Mouse (Mus musculus) myocyte (in vitro differentiated cells): Measurements from ENCODE around the gene Rad51b. TPM values are rescaled to one million over a fixed set of nuclear protein-coding genes. Genes with fewer than 3 reads are reported as not detected.

Source experiments
- H3K27me3 ChIP-seq: one replicate; pipeline ENCODE4 v1.6.1; 2011; ENCODE audit not compliant: control insufficient read depth, insufficient read depth, insufficient read length
- H3K36me3 ChIP-seq: one replicate; pipeline ENCODE4 v1.6.1; 2011; ENCODE audit not compliant: control insufficient read depth, insufficient read depth
- H3K4me2 ChIP-seq: one replicate; pipeline ENCODE4 v1.6.1; 2011; ENCODE audit warnings: low read depth, control low read depth
- H3K4me3 ChIP-seq: one replicate; pipeline ENCODE4 v1.5.1; 2011; ENCODE audit warnings: mild to moderate bottlenecking, control low read depth, moderate library complexity
- H3K79me2 ChIP-seq: one replicate; pipeline ENCODE4 v1.6.1; 2011; ENCODE audit not compliant: control insufficient read depth, insufficient read depth
- H3ac ChIP-seq: one replicate; pipeline ENCODE4 v1.6.1; 2011; ENCODE audit not compliant: control insufficient read depth, insufficient read length
- CEBPB ChIP-seq: IDR thresholded peaks from 2 replicates; pipeline ENCODE4 v1.6.1; 2011; ENCODE audit warnings: mild to moderate bottlenecking, moderate library complexity; ENCODE audit not compliant: poor library complexity, insufficient read depth, severe bottlenecking
- E2F4 ChIP-seq: IDR thresholded peaks from one replicate; pipeline ENCODE4 v1.6.1; 2011; ENCODE audit warnings: mild to moderate bottlenecking, control low read depth, moderate library complexity; ENCODE audit not compliant: insufficient read depth
- MAX ChIP-seq: IDR thresholded peaks from one replicate; pipeline ENCODE4 v1.6.1; 2011; ENCODE audit warnings: low read depth, mild to moderate bottlenecking, control low read depth
- MYOD1 ChIP-seq, 3 experiments: IDR thresholded peaks; one replicate each; pipeline ENCODE4 v1.6.1; 2011; ENCODE audit warnings: control low read depth in 2 of 3, low read depth in 2 of 3, mild to moderate bottlenecking in 2 of 3, moderate library complexity in 1 of 3; ENCODE audit not compliant: insufficient read length in 2 of 3, control insufficient read depth in 1 of 3
- MYOG ChIP-seq, 3 experiments: IDR thresholded peaks; one replicate each; pipeline ENCODE4 v1.6.1; 2011; ENCODE audit warnings: control low read depth in 2 of 3, low read depth in 2 of 3, mild to moderate bottlenecking in 2 of 3; ENCODE audit not compliant: insufficient read length in 2 of 3, control insufficient read depth in 1 of 3, insufficient read depth in 1 of 3
- POLR2A ChIP-seq: IDR thresholded peaks from one replicate; pipeline ENCODE4 v1.6.1; 2011; ENCODE audit warnings: low read depth, mild to moderate bottlenecking, control low read depth, moderate library complexity; ENCODE audit not compliant: insufficient read length
- POLR2AphosphoS2 ChIP-seq: IDR thresholded peaks from one replicate; pipeline ENCODE4 v1.6.1; 2011; ENCODE audit warnings: low read depth, control low read depth; ENCODE audit not compliant: insufficient read length
- REST ChIP-seq: IDR thresholded peaks from one replicate; pipeline ENCODE4 v1.6.1; 2011; ENCODE audit warnings: mild to moderate bottlenecking, control low read depth, moderate library complexity; ENCODE audit not compliant: insufficient read depth, insufficient read length
- SRF ChIP-seq: IDR thresholded peaks from one replicate; pipeline ENCODE4 v1.6.1; 2011; ENCODE audit warnings: low read depth; ENCODE audit not compliant: control insufficient read depth, insufficient read length
- TCF12 ChIP-seq: IDR thresholded peaks from one replicate; pipeline ENCODE4 v1.6.1; 2011; ENCODE audit warnings: mild to moderate bottlenecking, control low read depth; ENCODE audit not compliant: poor library complexity, insufficient read depth, severe bottlenecking
- TCF3 ChIP-seq: IDR thresholded peaks from one replicate; pipeline ENCODE4 v1.6.1; 2011; ENCODE audit warnings: low read depth, control low read depth; ENCODE audit not compliant: insufficient read length
- USF1 ChIP-seq: IDR thresholded peaks from one replicate; pipeline ENCODE4 v1.6.1; 2011; ENCODE audit warnings: low read depth, mild to moderate bottlenecking, control low read depth, moderate library complexity
- polyA plus RNA-seq: library from polyadenylated mRNA; unstranded; fragments of >200 nt; fragmentation: generic; extraction: Trizol; gene quantifications from one replicate; pipeline ENCODE4 v1.2.1, GENCODE M21; 2012; ENCODE audit warnings: missing spikeins

Gene Rad51b
- polyA plus RNA-seq, 1 experiment: 1.8 TPM

DNA sequence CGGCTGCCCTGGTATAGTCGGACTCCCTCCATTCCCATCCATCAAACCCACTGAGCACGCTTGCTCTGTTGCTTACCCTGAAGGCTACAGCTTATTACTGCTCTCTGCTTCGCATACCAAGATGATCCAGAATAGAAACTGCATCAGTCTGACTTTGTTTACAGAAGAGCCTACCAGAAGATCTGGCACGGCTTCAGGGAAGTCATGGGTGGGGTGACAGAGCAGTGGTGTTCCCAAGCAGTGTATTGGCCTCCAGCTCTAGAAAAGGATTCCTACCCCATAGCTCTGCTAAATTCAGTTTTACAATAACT, 411.3 kb downstream of the Rad51b start:
- Histone ChIP-seq H3K4me2 (no peak overlapping the region), H3K36me3 (no peaks in the 10 kb centered on the region), H3K27me3 (no peaks in the 10 kb centered on the region), H3K79me2 (no peaks in the 10 kb centered on the region), H3ac (no peak overlapping the region), H3K4me3 (no peak overlapping the region)
- TF ChIP-seq TCF12 (no peak), POLR2AphosphoS2 (no peak), SRF (no peak), MAX (no peak), USF1 (no peak), TCF3 (no peak), REST (no peak), E2F4 (no peak), MYOD1 (IDR thresholded peaks at IDR 0.05; ENCODE audit: control insufficient read depth in 1 of 3, insufficient read length in 2 of 3, low read depth in 2 of 3) (no peak), POLR2A (no peak), MYOG (IDR thresholded peaks at IDR 0.05; ENCODE audit: control insufficient read depth in 1 of 3, insufficient read depth in 1 of 3, insufficient read length in 2 of 3, low read depth in 2 of 3) (no peak), CEBPB (no peak)

DNA sequence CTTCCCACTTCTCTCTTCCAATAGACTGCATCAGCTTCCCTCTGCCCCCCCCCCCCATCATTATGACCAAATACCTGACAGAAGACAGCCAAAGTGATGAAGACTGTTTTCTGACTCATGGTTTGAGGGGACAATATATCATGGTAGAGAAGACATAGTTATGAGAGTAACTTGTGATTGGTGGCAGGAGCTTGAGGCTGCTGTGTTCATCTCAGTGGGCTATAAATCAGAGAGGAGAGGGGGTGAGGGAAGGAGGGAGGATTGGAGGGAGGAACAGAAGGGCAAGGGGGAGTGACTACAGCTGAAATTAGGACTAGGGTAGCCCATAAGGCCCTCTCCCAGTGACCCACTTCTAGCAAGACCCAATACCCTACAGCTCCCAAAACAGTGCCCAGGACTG, 416.2 kb downstream of the Rad51b start:
- H3ac ChIP-seq: no peak overlapping the region
- no peaks in the 10 kb centered on the region for H3K79me2 ChIP-seq
- H3K27me3 ChIP-seq: no peaks in the 10 kb centered on the region
- TF ChIP-seq USF1 (no peak), POLR2AphosphoS2 (no peak), MYOD1 (IDR thresholded peaks at IDR 0.05; ENCODE audit: control insufficient read depth in 1 of 3, insufficient read length in 2 of 3, low read depth in 2 of 3) (no peak), MYOG (IDR thresholded peaks at IDR 0.05; ENCODE audit: control insufficient read depth in 1 of 3, insufficient read depth in 1 of 3, insufficient read length in 2 of 3, low read depth in 2 of 3) (no peak), E2F4 (no peak), SRF (no peak), MAX (no peak), CEBPB (no peak), TCF3 (no peak), TCF12 (no peak), POLR2A (no peak), REST (no peak)
- no peak overlapping the region for H3K4me2 ChIP-seq
- H3K36me3 ChIP-seq: no peaks in the 10 kb centered on the region
- no peak overlapping the region for H3K4me3 ChIP-seq

DNA sequence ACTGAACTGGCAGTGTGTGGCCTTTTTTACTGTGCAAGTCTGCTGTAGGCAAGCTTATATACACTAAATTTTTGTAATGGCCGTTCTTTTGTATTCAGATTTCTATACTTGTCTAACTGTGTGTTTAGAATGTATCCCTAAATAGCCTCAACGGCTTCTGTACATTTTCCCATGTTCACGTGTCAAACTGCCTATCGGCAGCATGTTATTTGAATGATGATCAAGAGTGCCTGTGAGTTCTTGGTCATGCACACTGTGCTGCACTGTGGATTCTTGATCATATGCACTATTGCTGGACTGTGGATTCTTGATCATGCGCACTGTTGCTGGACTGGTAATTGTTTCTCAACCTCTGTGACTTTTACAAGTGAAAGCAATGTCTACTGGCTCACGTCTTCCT, 417.4 kb downstream of the Rad51b start:
- no peaks in the 10 kb centered on the region for H3K79me2 ChIP-seq
- no peak overlapping the region for H3ac ChIP-seq
- no peaks in the 10 kb centered on the region for H3K27me3 ChIP-seq
- no peak overlapping the region for H3K4me2 ChIP-seq
- no peaks in the 10 kb centered on the region for H3K36me3 ChIP-seq
- H3K4me3 ChIP-seq: no peak overlapping the region
- TF ChIP-seq POLR2AphosphoS2 (no peak), REST (no peak), E2F4 (no peak), USF1 (no peak), MAX (no peak), MYOG (IDR thresholded peaks at IDR 0.05; ENCODE audit: control insufficient read depth in 1 of 3, insufficient read depth in 1 of 3, insufficient read length in 2 of 3, low read depth in 2 of 3) (no peak), POLR2A (no peak), TCF3 (no peak), SRF (no peak)

DNA sequence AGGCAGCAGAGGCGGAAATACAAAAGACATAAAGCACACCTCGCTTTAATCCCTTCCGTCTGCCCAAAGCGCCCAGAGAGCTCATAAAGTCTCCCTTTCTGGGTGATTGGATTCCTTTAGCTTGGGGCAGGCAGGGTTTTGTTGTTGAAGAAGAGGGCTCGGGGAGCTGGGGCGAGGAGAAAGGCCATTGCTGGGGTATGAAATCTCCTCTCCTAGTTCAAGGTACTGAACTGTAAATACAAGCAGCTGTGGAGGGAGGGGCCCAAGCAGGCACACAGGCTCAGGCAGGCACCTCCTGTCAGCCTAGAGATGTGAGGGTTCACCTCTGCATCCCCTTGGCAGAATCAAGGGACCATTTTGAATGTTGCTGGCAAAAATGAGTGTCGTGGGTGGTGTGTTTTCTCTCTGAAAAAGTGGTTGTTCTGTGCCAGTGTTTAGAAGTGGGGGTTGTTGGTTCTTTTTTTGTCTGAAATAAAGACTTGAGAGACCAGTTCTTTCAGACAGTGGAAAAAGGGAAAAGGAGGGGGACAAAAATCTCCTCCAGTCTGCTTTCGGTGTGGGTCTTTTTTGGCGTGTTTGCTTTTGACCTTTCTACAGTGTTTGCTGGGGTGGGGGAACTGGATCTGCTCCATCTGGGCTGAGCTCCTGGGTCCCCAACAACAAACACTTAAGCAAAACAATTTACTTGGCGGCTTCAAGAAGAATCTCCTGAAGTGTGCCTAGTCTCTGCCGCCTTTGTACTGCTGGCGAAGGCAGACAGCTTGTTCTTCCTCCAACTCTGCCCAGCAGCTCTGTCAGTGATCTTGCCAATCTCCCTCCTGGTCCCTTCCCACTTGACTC, 418.6 kb downstream of the Rad51b start:
- Histone ChIP-seq H3K79me2 (no peaks in the 10 kb centered on the region), H3ac (no peak overlapping the region), H3K27me3 (no peaks in the 10 kb centered on the region), H3K4me2 (no peak overlapping the region), H3K4me3 (no peak overlapping the region), H3K36me3 (no peaks in the 10 kb centered on the region)
- no peak for TF ChIP-seq USF1
- no peak for TF ChIP-seq REST
- no peak for TF ChIP-seq TCF3
- TF ChIP-seq POLR2AphosphoS2: no peak
- TF ChIP-seq MYOD1 (IDR thresholded peaks at IDR 0.05; ENCODE audit: control insufficient read depth in 1 of 3, insufficient read length in 2 of 3, low read depth in 2 of 3): no peak
- TF ChIP-seq E2F4: no peak
- no peak for TF ChIP-seq MYOG (IDR thresholded peaks at IDR 0.05; ENCODE audit: control insufficient read depth in 1 of 3, insufficient read depth in 1 of 3, insufficient read length in 2 of 3, low read depth in 2 of 3)
- TF ChIP-seq CEBPB: no peak
- no peak for TF ChIP-seq POLR2A
- no peak for TF ChIP-seq MAX
